Mouse (Mus musculus) CH12.LX (cell line): Measurements from ENCODE around the gene Macrod2. TPM values are rescaled to one million over a fixed set of nuclear protein-coding genes. Genes with fewer than 3 reads are reported as not detected.

Source experiments
- DNase-seq: peaks from one replicate; pipeline ENCODE4 v3.0.0-alpha.2; 2013; ENCODE audit errors: extremely low read depth
- H3K27ac ChIP-seq: 2 replicates; pipeline ENCODE4 v1.5.1; 2012; ENCODE audit warnings: low read depth, mild to moderate bottlenecking, control low read depth, moderate library complexity; ENCODE audit not compliant: insufficient read depth
- H3K27me3 ChIP-seq: replicated peaks from 2 replicates; pipeline ENCODE3; 2012; ENCODE audit warnings: inconsistent platforms
- H3K36me3 ChIP-seq, 2 experiments: replicated peaks in 1 of 2; 2 replicates each; pipeline versions ENCODE3 to v1.6.1; 2012; ENCODE audit warnings: inconsistent platforms in 1 of 2, low read length in 1 of 2, mild to moderate bottlenecking in 1 of 2, mixed read lengths in 1 of 2, moderate library complexity in 1 of 2; ENCODE audit not compliant: control insufficient read depth in 1 of 2, insufficient read depth in 1 of 2
- H3K4me1 ChIP-seq, 2 experiments: 2 replicates each; pipeline ENCODE4 v1.6.1; 2012; ENCODE audit warnings: inconsistent platforms in 1 of 2, moderate library complexity in 1 of 2; ENCODE audit not compliant: insufficient read depth in 2 of 2, control insufficient read depth in 1 of 2
- H3K4me2 ChIP-seq: 2 replicates; pipeline ENCODE4 v1.6.1; 2012; ENCODE audit warnings: low read depth, mild to moderate bottlenecking, control low read depth; ENCODE audit not compliant: poor library complexity, insufficient read depth, severe bottlenecking
- H3K4me3 ChIP-seq, 3 experiments: fragments of 150-350 bp in 1 of 3; sonication (generic) in 1 of 3; replicated peaks in 1 of 3; 2 replicates each; pipeline versions ENCODE3 to v1.5.1; 2011 to 2012; ENCODE audit warnings: low read depth in 2 of 3, low read length in 2 of 3, mild to moderate bottlenecking in 2 of 3, moderate library complexity in 2 of 3, control low read depth in 1 of 3, improper control_type of control experiment in 1 of 3, inconsistent platforms in 1 of 3, mixed read lengths in 1 of 3; ENCODE audit not compliant: poor library complexity in 1 of 3
- H3K79me2 ChIP-seq: replicated peaks from 2 replicates; pipeline ENCODE4 v1.6.1; 2012; ENCODE audit warnings: mild to moderate bottlenecking, moderate library complexity; ENCODE audit not compliant: control insufficient read depth, poor library complexity, insufficient read depth, severe bottlenecking; ENCODE audit errors: extremely low read depth
- H3K9ac ChIP-seq: 2 replicates; pipeline ENCODE4 v1.6.1; 2012; ENCODE audit warnings: low read depth, mild to moderate bottlenecking, control low read depth, moderate library complexity; ENCODE audit not compliant: insufficient read depth
- H3K9me3 ChIP-seq: replicated peaks from 2 replicates; pipeline ENCODE3; 2012; ENCODE audit warnings: low read length, inconsistent platforms, mixed read lengths
- CHD2 ChIP-seq: IDR thresholded peaks from 2 replicates; pipeline ENCODE4 v1.6.1; 2011; ENCODE audit warnings: low read length, improper control_type of control experiment
- ELF1 ChIP-seq: IDR thresholded peaks from 2 replicates; pipeline ENCODE4 v1.6.1; 2014; ENCODE audit warnings: low read depth, mild to moderate bottlenecking, inconsistent platforms, low read length, improper control_type of control experiment
- EP300 ChIP-seq: IDR thresholded peaks from 2 replicates; pipeline ENCODE4 v1.6.1; 2011; ENCODE audit warnings: low read length, improper control_type of control experiment
- ETS1 ChIP-seq: conservative IDR thresholded peaks from 2 replicates; pipeline ENCODE4 v1.6.1; 2012; ENCODE audit warnings: low read depth, mild to moderate bottlenecking, inconsistent platforms, low read length, improper control_type of control experiment, moderate library complexity
- IRF4 ChIP-seq: IDR thresholded peaks from 2 replicates; pipeline ENCODE4 v1.6.1; 2014; ENCODE audit warnings: low read depth, mild to moderate bottlenecking, inconsistent platforms, low read length, improper control_type of control experiment
- JUN ChIP-seq: IDR thresholded peaks from 2 replicates; pipeline ENCODE4 v1.6.1; 2011; ENCODE audit warnings: low read depth, mild to moderate bottlenecking, low read length, improper control_type of control experiment, moderate library complexity; ENCODE audit not compliant: insufficient read depth
- JUND ChIP-seq: conservative IDR thresholded peaks from 2 replicates; pipeline ENCODE4 v1.6.1; 2011; ENCODE audit warnings: low read depth, low read length, improper control_type of control experiment
- MAFK ChIP-seq: IDR thresholded peaks from 2 replicates; pipeline ENCODE4 v1.6.1; 2011; ENCODE audit warnings: low read length, improper control_type of control experiment; ENCODE audit not compliant: insufficient replicate concordance
- MAX ChIP-seq: IDR thresholded peaks from 2 replicates; pipeline ENCODE4 v1.6.1; 2011; ENCODE audit warnings: low read length, improper control_type of control experiment
- MYC ChIP-seq: IDR thresholded peaks from 2 replicates; pipeline ENCODE4 v1.6.1; 2011; ENCODE audit warnings: low read depth, mild to moderate bottlenecking, improper control_type of control experiment, low read length
- NELFE ChIP-seq: IDR thresholded peaks from 2 replicates; pipeline ENCODE4 v1.6.1; 2011; ENCODE audit warnings: low read depth, low read length, improper control_type of control experiment
- RAD21 ChIP-seq: IDR thresholded peaks from 2 replicates; pipeline ENCODE4 v1.6.1; 2011; ENCODE audit warnings: low read depth, mild to moderate bottlenecking, low read length, improper control_type of control experiment, moderate library complexity
- SMC3 ChIP-seq: IDR thresholded peaks from 2 replicates; pipeline ENCODE4 v1.6.1; 2011; ENCODE audit warnings: low read depth, low read length, improper control_type of control experiment
- TCF12 ChIP-seq: IDR thresholded peaks from 2 replicates; pipeline ENCODE4 v1.6.1; 2014; ENCODE audit warnings: low read depth, mild to moderate bottlenecking, inconsistent platforms, low read length, improper control_type of control experiment
- UBTF ChIP-seq: IDR thresholded peaks from 2 replicates; pipeline ENCODE4 v1.6.1; 2012; ENCODE audit warnings: low read depth, mild to moderate bottlenecking, inconsistent platforms, low read length, improper control_type of control experiment, moderate library complexity
- ZNF384 ChIP-seq: IDR thresholded peaks from 2 replicates; pipeline ENCODE4 v1.6.1; 2012; ENCODE audit warnings: low read depth, low read length, improper control_type of control experiment, inconsistent platforms
- dilution Hi-C: fragments of 300-500 bp; cut with MboI; formaldehyde crosslinking; loops from 2 replicates; pipeline ENCODE4 v1.14.3; 2020; ENCODE audit warnings: low sequenced_read_pairs; ENCODE audit not compliant: extremely low pct_unique_long_range_greater_than_20kb, extremely low pct_ligation_motif_present
- in situ Hi-C: fragments of 300-500 bp; cut with MboI; formaldehyde crosslinking; loops from 3 replicates; pipeline ENCODE4 v1.14.3; 2019; ENCODE audit warnings: low sequenced_read_pairs, low pct_ligation_motif_present, low pct_unique_long_range_greater_than_20kb, mixed read lengths
- polyA plus RNA-seq: library from polyadenylated mRNA; unstranded; fragments of >175 nt; gene quantifications from 2 replicates; pipeline ENCODE4 v1.2.1, GENCODE M21; 2012; ENCODE audit warnings: low read depth; ENCODE audit not compliant: insufficient read length
- total RNA-seq, 2 experiments: library from RNA; depleted of rRNA; stranded (reverse); fragments of 300-350 nt in 1 of 2; fragments of >200 nt in 1 of 2; gene quantifications; 2 replicates each; pipeline ENCODE4 v1.2.3; 2012 to 2014

The Macrod2 gene
- total and polyA plus RNA-seq, 3 experiments: not detected

DNA sequence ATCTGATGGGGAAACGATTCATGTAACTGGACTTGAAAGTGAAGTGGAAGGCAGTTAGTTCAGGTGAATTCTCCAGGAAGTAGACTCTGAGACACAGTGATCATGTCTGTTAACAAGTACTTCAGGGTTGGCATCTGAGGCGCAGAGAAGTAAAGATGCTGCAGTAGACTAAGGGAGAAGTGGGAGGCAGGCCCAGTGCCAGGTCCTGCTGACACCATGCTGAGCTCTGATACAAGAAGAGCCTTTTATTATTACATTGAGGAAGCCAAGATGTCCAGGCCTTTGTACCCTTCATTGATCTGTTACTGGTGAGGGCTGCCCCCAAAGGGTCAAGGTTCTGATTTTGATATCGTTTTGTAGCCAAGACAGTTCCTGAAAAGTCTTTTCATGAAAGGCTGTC lies 1327.4 kb downstream of the Macrod2 start:
- Histone ChIP-seq H3K27me3 (no peaks in the 10 kb centered on the region), H3K79me2 (no peaks in the 10 kb centered on the region)
- in situ Hi-C loops: no loop called here
- no peak for TF ChIP-seq MYC
- TF ChIP-seq TCF12: no peak
- no peak for TF ChIP-seq ETS1
- no peak for TF ChIP-seq EP300
- TF ChIP-seq CHD2: no peak
- TF ChIP-seq SMC3: no peak
- TF ChIP-seq MAX: no peak
- no peak for TF ChIP-seq ELF1
- TF ChIP-seq RAD21: no peak
- no peak for TF ChIP-seq JUN
- TF ChIP-seq, all 38 proteins: peak for 0
- no peak overlapping the region for H3K9ac ChIP-seq
- no peak for DNase-seq
- H3K4me3 ChIP-seq: no peak overlapping the region
- no peaks in the 10 kb centered on the region for H3K4me1 ChIP-seq
- H3K4me2 ChIP-seq: no peak overlapping the region
- H3K27ac ChIP-seq: no peak overlapping the region
- H3K9me3 ChIP-seq: peaks cover 41% of the 10 kb centered on the region
- no peaks in the 10 kb centered on the region for H3K36me3 ChIP-seq
- dilution Hi-C loops: no loop called here

DNA sequence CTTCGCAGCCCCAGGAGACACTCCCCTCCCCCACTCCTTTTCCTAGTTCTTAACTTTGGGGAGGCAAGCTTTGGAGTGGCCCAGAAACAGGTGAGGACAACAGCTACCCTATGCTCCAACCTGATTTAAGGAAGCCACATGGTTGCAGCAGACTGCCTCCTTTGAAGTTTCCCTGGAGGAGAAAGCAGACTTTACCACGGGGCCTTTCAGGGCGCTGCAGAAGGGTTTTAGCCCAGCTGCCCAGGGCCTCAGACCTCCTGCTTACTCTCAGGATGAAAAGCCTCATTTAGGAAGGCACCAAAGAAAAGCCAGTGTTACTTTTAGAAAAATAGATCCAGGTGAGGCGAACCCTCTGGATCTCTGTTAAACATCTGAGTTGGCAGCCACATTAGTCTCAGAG lies 1333.9 kb downstream of the Macrod2 start:
- peaks cover 30% of the 10 kb centered on the region for H3K9me3 ChIP-seq
- in situ Hi-C loops (no loop called here), dilution Hi-C loops (no loop called here)
- H3K36me3 ChIP-seq: no peaks in the 10 kb centered on the region
- no peaks in the 10 kb centered on the region for H3K27me3 ChIP-seq
- no peak overlapping the region for H3K27ac ChIP-seq
- H3K79me2 ChIP-seq: no peaks in the 10 kb centered on the region
- TF ChIP-seq MAFK (no peak), JUND (no peak), NELFE (no peak), ZNF384 (no peak)
- H3K4me3 ChIP-seq: no peak overlapping the region
- DNase-seq: no peak
- H3K4me2 ChIP-seq: no peak overlapping the region
- H3K9ac ChIP-seq: no peak overlapping the region
- no peaks in the 10 kb centered on the region for H3K4me1 ChIP-seq

DNA sequence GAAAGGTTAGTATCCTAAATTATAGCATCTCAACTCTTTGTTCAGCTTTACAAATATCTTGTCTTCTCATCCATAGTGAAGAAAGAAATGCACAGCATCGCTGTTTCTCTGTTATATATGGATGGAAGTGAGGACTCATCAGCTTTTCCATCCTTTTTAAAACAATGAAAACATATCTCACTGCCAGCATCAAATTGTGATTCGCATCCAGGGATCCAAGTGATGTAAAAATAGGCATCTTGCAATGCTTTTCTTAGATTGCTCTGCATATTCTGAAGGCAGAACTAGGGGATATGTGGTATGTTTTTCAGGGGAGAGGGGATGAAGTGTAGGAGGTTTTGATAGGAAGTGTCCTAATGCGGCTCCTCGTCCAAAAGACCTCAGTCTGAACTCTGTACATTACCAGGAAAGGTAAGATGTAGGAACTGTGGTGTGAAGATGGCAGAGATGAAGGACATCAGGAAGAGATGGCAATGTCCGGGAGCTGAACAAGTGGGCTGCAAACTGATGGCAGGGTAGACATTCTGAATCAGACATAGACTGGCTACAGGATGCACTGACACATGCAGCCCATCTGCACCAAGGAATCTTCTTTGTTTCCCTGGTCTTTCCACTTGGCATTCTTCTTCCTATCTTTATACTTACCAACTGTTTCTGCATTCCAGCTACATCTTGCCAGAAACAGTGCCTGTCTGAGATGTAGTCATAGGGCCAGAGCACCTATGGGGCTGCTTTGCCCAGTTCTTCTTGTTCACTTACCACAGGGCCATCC lies 1341.8 kb downstream of the Macrod2 start:
- Histone ChIP-seq H3K4me2 (no peak overlapping the region), H3K27ac (no peak overlapping the region), H3K4me1 (no peaks in the 10 kb centered on the region), H3K9me3 (peaks cover 40% of the 10 kb centered on the region), H3K4me3 (no peak overlapping the region), H3K79me2 (no peaks in the 10 kb centered on the region), H3K36me3 (no peaks in the 10 kb centered on the region), H3K9ac (no peak overlapping the region), H3K27me3 (no peaks in the 10 kb centered on the region)
- dilution Hi-C loops: no loop called here
- TF ChIP-seq NELFE: no peak
- no peak for TF ChIP-seq IRF4
- TF ChIP-seq UBTF: no peak
- TF ChIP-seq ZNF384: no peak
- no peak for TF ChIP-seq ELF1
- no peak for DNase-seq
- in situ Hi-C loops: no loop called here
